Mouse (Mus musculus): Measurements from ENCODE around the gene Btrc. TPM values are rescaled to one million over a fixed set of nuclear protein-coding genes. Genes with fewer than 3 reads are reported as not detected.

Gene Btrc
- polyA plus RNA-seq, 1 experiment from 2014 or later = 48.1 TPM

GRCm38 (mm10) chr19:45511406-45511805, 147.9 kb downstream of the Btrc start:
- Histone ChIP-seq H3K9me3 (no peaks in the 10 kb centered on the region), H3K4me2 (no peak overlapping the region), H3K27me3 (no peaks in the 10 kb centered on the region), H3K27ac (no peak overlapping the region), H3K4me3 (no peak overlapping the region), H3K4me1 (0 out of 2 replicates have a peak, but pooled peaks cover 3% of the 10 kb centered on the region), H3K9ac (no peak overlapping the region), H3K36me3 (peaks cover 37% of the 10 kb centered on the region)
- 85% methylated on average over 4 of the region's 4 CpGs for WGBS
- no peak for ATAC-seq (ENCODE audit: insufficient number of reproducible peaks, insufficient read depth, low FRiP score, low TSS enrichment, low read depth)

- Histone ChIP-seq H3K9ac (no peak overlapping the region), H3K4me2 (no peak overlapping the region), H3K4me1 (no peaks in the 10 kb centered on the region), H3K4me3 (no peak overlapping the region), H3K9me3 (no peaks in the 10 kb centered on the region), H3K27ac (no peak overlapping the region), H3K27me3 (no peaks in the 10 kb centered on the region), H3K36me3 (peaks cover 71% of the 10 kb centered on the region)
- ATAC-seq (ENCODE audit: insufficient number of reproducible peaks, insufficient read depth, low FRiP score, low TSS enrichment, low read depth) = no peak
- WGBS = 90% methylated on average over 2 of the region's 2 CpGs
These were observed 151.8 kb downstream of the Btrc start for GRCm38 (mm10) chr19:45515341-45515740.

GRCm38 (mm10) chr19:45516264-45516663, 152.7 kb downstream of the Btrc start:
- Histone ChIP-seq H3K4me1 (no peaks in the 10 kb centered on the region), H3K36me3 (peaks cover 77% of the 10 kb centered on the region)
- WGBS = 94% methylated on average over 12 of the region's 12 CpGs

GRCm38 (mm10) chr19:45527382-45527781, 163.8 kb downstream of the Btrc start:
- H3K9ac ChIP-seq = no peak overlapping the region
- no peak overlapping the region for H3K27ac ChIP-seq
- no peaks in the 10 kb centered on the region for H3K4me1 ChIP-seq
- H3K36me3 ChIP-seq = peaks cover 79% of the 10 kb centered on the region
- H3K9me3 ChIP-seq = no peaks in the 10 kb centered on the region
- no peaks in the 10 kb centered on the region for H3K27me3 ChIP-seq
- H3K4me2 ChIP-seq = no peak overlapping the region
- no peak overlapping the region for H3K4me3 ChIP-seq
- ATAC-seq (ENCODE audit: insufficient number of reproducible peaks, insufficient read depth, low FRiP score, low TSS enrichment, low read depth) = no peak
- 80% methylated on average over 7 of the region's 7 CpGs for WGBS

More at GRCm38 (mm10) chr19:45516264-45516663, 152.7 kb downstream of the Btrc start:
- H3K9ac ChIP-seq = no peak overlapping the region
- H3K27ac ChIP-seq = no peak overlapping the region
- H3K4me2 ChIP-seq = no peak overlapping the region
- no peak for ATAC-seq (ENCODE audit: insufficient number of reproducible peaks, insufficient read depth, low FRiP score, low TSS enrichment, low read depth)
- H3K9me3 ChIP-seq = no peaks in the 10 kb centered on the region
- no peak overlapping the region for H3K4me3 ChIP-seq
- no peaks in the 10 kb centered on the region for H3K27me3 ChIP-seq

GRCm38 (mm10) chr19:45527931-45528534, 164.5 kb downstream of the Btrc start:
- Histone ChIP-seq H3K27me3 (no peaks in the 10 kb centered on the region), H3K9ac (no peak overlapping the region), H3K4me3 (no peak overlapping the region), H3K9me3 (no peaks in the 10 kb centered on the region), H3K27ac (no peak overlapping the region), H3K36me3 (peaks cover 74% of the 10 kb centered on the region), H3K4me1 (no peaks in the 10 kb centered on the region), H3K4me2 (no peak overlapping the region)
- 88% methylated on average over 10 of the region's 10 CpGs for WGBS
- no peak for ATAC-seq (ENCODE audit: insufficient number of reproducible peaks, insufficient read depth, low FRiP score, low TSS enrichment, low read depth)

- WGBS = 88% methylated on average over 5 of the region's 5 CpGs
- Histone ChIP-seq H3K4me1 (no peaks in the 10 kb centered on the region), H3K9ac (no peak overlapping the region), H3K4me3 (no peak overlapping the region), H3K27me3 (no peaks in the 10 kb centered on the region), H3K27ac (no peak overlapping the region), H3K9me3 (no peaks in the 10 kb centered on the region), H3K4me2 (no peak overlapping the region), H3K36me3 (peaks cover 61% of the 10 kb centered on the region)
- no peak for ATAC-seq (ENCODE audit: insufficient number of reproducible peaks, insufficient read depth, low FRiP score, low TSS enrichment, low read depth)
These were observed 165.8 kb downstream of the Btrc start for GRCm38 (mm10) chr19:45529294-45529693.

GRCm38 (mm10) chr19:45530200-45530995, 166.9 kb downstream of the Btrc start:
- Histone ChIP-seq H3K9ac (no peak overlapping the region), H3K4me2 (no peak overlapping the region), H3K4me1 (no peaks in the 10 kb centered on the region), H3K27ac (no peak overlapping the region), H3K4me3 (no peak overlapping the region), H3K9me3 (no peaks in the 10 kb centered on the region), H3K27me3 (no peaks in the 10 kb centered on the region), H3K36me3 (peaks cover 50% of the 10 kb centered on the region)
- ATAC-seq (ENCODE audit: insufficient number of reproducible peaks, insufficient read depth, low FRiP score, low TSS enrichment, low read depth) = no peak
- WGBS = 81% methylated on average over 15 of the region's 15 CpGs

- no peak overlapping the region for H3K4me3 ChIP-seq
- no peaks in the 10 kb centered on the region for H3K9me3 ChIP-seq
- no peaks in the 10 kb centered on the region for H3K27me3 ChIP-seq
- H3K4me2 ChIP-seq = no peak overlapping the region
- 75% methylated on average over 6 of the region's 6 CpGs for WGBS
- H3K36me3 ChIP-seq = peaks cover 44% of the 10 kb centered on the region
- no peak overlapping the region for H3K27ac ChIP-seq
- H3K9ac ChIP-seq = no peak overlapping the region
- ATAC-seq (ENCODE audit: insufficient number of reproducible peaks, insufficient read depth, low FRiP score, low TSS enrichment, low read depth) = no peak
- no peaks in the 10 kb centered on the region for H3K4me1 ChIP-seq
These were observed 168.0 kb downstream of the Btrc start for GRCm38 (mm10) chr19:45531554-45531953.

GRCm38 (mm10) chr19:45533617-45534016, 170.1 kb downstream of the Btrc start:
- Histone ChIP-seq H3K9ac (no peak overlapping the region), H3K27ac (no peak overlapping the region), H3K4me1 (no peaks in the 10 kb centered on the region), H3K9me3 (no peaks in the 10 kb centered on the region), H3K4me3 (no peak overlapping the region), H3K27me3 (no peaks in the 10 kb centered on the region), H3K4me2 (no peak overlapping the region), H3K36me3 (peaks cover 24% of the 10 kb centered on the region)
- 76% methylated on average over 7 of the region's 7 CpGs for WGBS
- no peak for ATAC-seq (ENCODE audit: insufficient number of reproducible peaks, insufficient read depth, low FRiP score, low TSS enrichment, low read depth)

- no peak overlapping the region for H3K4me3 ChIP-seq
- no peak for ATAC-seq (ENCODE audit: insufficient number of reproducible peaks, insufficient read depth, low FRiP score, low TSS enrichment, low read depth)
- H3K27me3 ChIP-seq = peaks cover 6% of the 10 kb centered on the region
- no peak overlapping the region for H3K4me2 ChIP-seq
- no peaks in the 10 kb centered on the region for H3K4me1 ChIP-seq
- H3K9ac ChIP-seq = no peak overlapping the region
- no peaks in the 10 kb centered on the region for H3K9me3 ChIP-seq
- H3K36me3 ChIP-seq = peaks cover 7% of the 10 kb centered on the region
- no peak overlapping the region for H3K27ac ChIP-seq
- WGBS = 77% methylated on average over 8 of the region's 8 CpGs
These were observed 171.7 kb downstream of the Btrc start for GRCm38 (mm10) chr19:45535214-45535735.

- Histone ChIP-seq H3K4me2 (no peak overlapping the region), H3K9me3 (no peaks in the 10 kb centered on the region), H3K36me3 (peaks cover under 1% of the 10 kb centered on the region; the same call in 1 of the 2 replicates), H3K27me3 (peaks cover 12% of the 10 kb centered on the region), H3K4me3 (no peak overlapping the region), H3K4me1 (peaks cover under 1% of the 10 kb centered on the region), H3K9ac (no peak overlapping the region), H3K27ac (no peak overlapping the region)
- no peak for ATAC-seq (ENCODE audit: insufficient number of reproducible peaks, insufficient read depth, low FRiP score, low TSS enrichment, low read depth)
- WGBS = 60% methylated on average over 6 of the region's 6 CpGs
These were observed 172.4 kb downstream of the Btrc start for GRCm38 (mm10) chr19:45535929-45536328.

GRCm38 (mm10) chr19:45537505-45537904, 174.0 kb downstream of the Btrc start:
- ATAC-seq (ENCODE audit: insufficient number of reproducible peaks, insufficient read depth, low FRiP score, low TSS enrichment, low read depth) = no peak
- 68% methylated on average over 1 of the region's 1 CpGs for WGBS
- peaks cover 9% of the 10 kb centered on the region for H3K4me1 ChIP-seq
- no peak overlapping the region for H3K27ac ChIP-seq
- no peak overlapping the region for H3K4me3 ChIP-seq
- no peak overlapping the region for H3K9ac ChIP-seq
- no peaks in the 10 kb centered on the region for H3K36me3 ChIP-seq
- H3K9me3 ChIP-seq = no peaks in the 10 kb centered on the region
- H3K4me2 ChIP-seq = no peak overlapping the region
- H3K27me3 ChIP-seq = peaks cover 28% of the 10 kb centered on the region

Measured in embryonic facial prominence, embryonic 13.5 days (tissue).